Mouse (Mus musculus) Patski (cell line): ENCODE results near the gene Jmjd8. TPM values are rescaled to one million over a fixed set of nuclear protein-coding genes. Genes with fewer than 3 reads are reported as not detected.
A peak's percentile ranks its signal among the peaks of the same experiment; 100 is the strongest.
"Not testable (repeated sequence)": the region's sequence is repeated elsewhere in the genome, so short reads cannot be mapped to it uniquely, and the experiment has no call there.

Experiments
- ATAC-seq: fragments of 100-300 bp; one replicate; pipeline ENCODE4 v1.8.0; 2021
- CTCF ChIA-PET: fragments of 350-600 bp; sonication (Branson Sonifier 250); formaldehyde crosslinking; loops from one replicate; lab custom pipeline; 2022; ENCODE audit warnings: inconsistent platforms; lab: Charles Lee
- POLR2A ChIA-PET: fragments of 350-600 bp; sonication (Branson Sonifier 250); formaldehyde crosslinking; loops from one replicate; lab custom pipeline; 2022; ENCODE audit warnings: antibody characterized with exemption, inconsistent platforms; lab: Charles Lee
- DNase-seq: peaks from one replicate; pipeline ENCODE4 v3.0.0-alpha.2; 2011; ENCODE audit warnings: low read depth, low spot score
- H3K27me3 ChIP-seq: fragments of 371-371 bp; one replicate; pipeline ENCODE4 v1.5.1; 2021
- CTCF ChIP-seq: fragments of 100-300 bp; IDR thresholded peaks from one replicate; pipeline ENCODE4 v1.5.1; 2021
- in situ Hi-C: fragments of 300-500 bp; cut with MboI; formaldehyde crosslinking; loops from 3 replicates; pipeline ENCODE4 v1.11.1; 2018; ENCODE audit warnings: low pct_unique_long_range_greater_than_20kb, mixed read lengths
- polyA plus RNA-seq: library from polyadenylated mRNA; unstranded; gene quantifications from one replicate; pipeline ENCODE4 v1.2.3, GENCODE M21; 2021

Gene Jmjd8
- polyA plus RNA-seq, 1 experiment from 2014 or later, result 22.9 TPM

DNA sequence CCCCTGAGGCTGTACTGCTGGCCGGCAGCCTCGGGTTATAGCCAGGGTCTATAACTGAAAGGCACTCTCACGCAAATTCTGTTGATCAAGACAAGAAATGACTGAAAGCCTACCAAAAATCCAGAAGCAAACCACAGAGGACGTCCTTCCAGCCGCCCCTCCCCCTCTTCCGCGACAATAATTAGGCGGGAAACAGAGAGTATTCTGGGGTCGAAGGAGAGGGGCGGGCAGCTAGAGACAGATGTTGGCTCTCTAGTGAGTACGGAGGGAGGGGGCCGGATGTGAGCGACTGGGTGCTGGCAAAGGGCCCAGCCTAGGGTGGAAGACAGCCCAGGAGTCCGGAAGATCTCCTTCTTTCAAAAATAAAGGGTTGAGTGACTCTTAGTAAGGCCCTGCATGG, 36.1 kb upstream of the Jmjd8 start, which contains the start of gene Fam173a:
Gene Fam173a, minus strand, starts transcription at position 287 of the 400 bp plus-strand sequence.
- ChIA-PET POLR2A (interaction anchor here (0.8 kb wide), 1 partner anchor 15 kb away, joined by 3 read pairs; no protein-coding TSS in a partner anchor), CTCF (interaction anchor here (0.6 to 3.2 kb wide), 3 partner anchors 9 to 59 kb away, joined by 3 to 11 read pairs (median 3); no protein-coding TSS in a partner anchor)
- no peak for TF ChIP-seq CTCF
- in situ Hi-C loops, result no loop called here
- no peaks in the 10 kb centered on the region for H3K27me3 ChIP-seq
- DNase-seq (no peak), ATAC-seq (no peak)

- no peak for ATAC-seq
- in situ Hi-C loops, result no loop called here
- TF ChIP-seq CTCF, result no peak
- H3K27me3 ChIP-seq, result no peaks in the 10 kb centered on the region
- POLR2A ChIA-PET, result interaction anchor here (1.1 kb wide), 1 partner anchor 20 kb away, joined by 5 read pairs; the partner anchor contains the start of gene Narfl
- CTCF ChIA-PET, result interaction anchor here (1.7 kb wide), 1 partner anchor 9 kb away, joined by 4 read pairs; no protein-coding TSS in a partner anchor
- DNase-seq, result no peak
Measured at GRCm38 (mm10) chr17:25794197-25794596, 34.5 kb upstream of the Jmjd8 start.

DNA sequence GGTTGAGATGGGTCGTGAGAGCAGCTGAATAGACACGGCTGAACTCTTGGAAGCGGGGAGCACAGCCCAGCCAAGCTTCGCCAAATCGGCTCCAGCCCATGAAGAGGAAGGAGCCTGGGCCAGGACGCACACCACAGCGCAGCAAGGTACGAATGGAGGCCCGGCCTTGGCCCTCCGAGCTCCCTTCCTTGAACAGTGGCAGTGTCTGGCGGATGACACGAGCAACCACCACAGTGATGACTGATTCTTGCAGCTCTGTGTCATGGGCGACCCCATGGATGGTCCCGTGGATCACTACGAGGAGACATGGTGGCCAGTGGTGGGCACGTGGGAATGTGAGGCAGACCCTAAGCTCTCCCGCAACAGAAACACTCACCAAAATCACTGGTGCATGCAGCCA, 33.7 kb upstream of the Jmjd8 start:
- in situ Hi-C loops, result no loop called here
- H3K27me3 ChIP-seq, result no peaks in the 10 kb centered on the region
- TF ChIP-seq CTCF, result no peak
- POLR2A ChIA-PET, result interaction anchor here (1.1 kb wide), 1 partner anchor 21 kb away, joined by 5 read pairs; the partner anchor contains the start of gene Narfl
- DNase-seq (no peak), ATAC-seq (no peak)
- CTCF ChIA-PET, result interaction anchor here (1.7 kb wide), 1 partner anchor 10 kb away, joined by 4 read pairs; no protein-coding TSS in a partner anchor

DNA sequence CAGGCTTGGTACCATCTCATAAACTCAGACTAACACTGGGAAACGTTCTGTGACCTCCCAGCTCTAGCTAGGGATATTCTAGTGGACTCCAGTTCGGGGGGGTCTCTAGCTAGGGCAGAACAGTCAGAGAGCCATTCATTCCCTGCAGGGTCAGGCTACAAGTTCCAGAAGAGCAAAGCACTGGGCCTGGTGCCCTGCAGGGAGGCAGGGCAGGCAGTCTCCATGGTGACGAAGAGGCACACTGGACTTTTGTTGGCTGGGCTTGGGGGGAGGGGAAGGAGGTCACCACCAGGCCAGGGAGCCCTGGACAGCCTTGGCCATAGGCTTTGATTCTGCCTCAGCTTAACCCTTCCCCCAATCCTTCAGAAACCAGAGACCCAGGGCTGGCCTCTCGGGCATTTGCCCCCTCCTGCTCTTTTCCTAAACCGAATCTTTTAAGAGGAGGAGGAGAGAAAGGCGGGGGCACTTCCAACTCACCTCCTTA, 33.0 kb upstream of the Jmjd8 start, which contains the start of gene AC134908.4:
Gene AC134908.4, minus strand, starts transcription at position 51 of the 484 bp plus-strand sequence.
- POLR2A ChIA-PET, result no interaction called here
- in situ Hi-C loops, result no loop called here
- no peak for ATAC-seq
- CTCF ChIA-PET, result interaction anchor here (1.7 kb wide), 1 partner anchor 11 kb away, joined by 4 read pairs; no protein-coding TSS in a partner anchor
- DNase-seq, result no peak
- H3K27me3 ChIP-seq, result no peaks in the 10 kb centered on the region
- no peak for TF ChIP-seq CTCF

- ChIA-PET POLR2A (interaction anchor here (1.5 kb wide), 1 partner anchor 13 kb away, joined by 4 read pairs; the partner anchor contains the start of gene Fbxl16), CTCF (no interaction called here)
- TF ChIP-seq CTCF, result no peak
- in situ Hi-C loops, result no loop called here
- no peak for DNase-seq
- no peak for ATAC-seq
- H3K27me3 ChIP-seq, result no peaks in the 10 kb centered on the region
Measured at GRCm38 (mm10) chr17:25796211-25796771, 32.4 kb upstream of the Jmjd8 start.

GRCm38 (mm10) chr17:25796951-25797369, 31.7 kb upstream of the Jmjd8 start, which contains the start of gene Metrn:
TSS of gene Metrn (minus strand) at chr17:25797136.
- CTCF ChIA-PET, result interaction anchor here (0.7 kb wide), 1 partner anchor 23 kb away, joined by 3 read pairs; the partner anchor contains the start of gene Narfl
- TF ChIP-seq CTCF, result no peak
- no peak for DNase-seq
- in situ Hi-C loops, result no loop called here
- H3K27me3 ChIP-seq, result no peaks in the 10 kb centered on the region
- POLR2A ChIA-PET, result interaction anchor here (1.5 kb wide), 1 partner anchor 12 kb away, joined by 4 read pairs; the partner anchor contains the start of gene Fbxl16
- peak; percentile 84 for ATAC-seq

- ATAC-seq (peak; percentile 44), DNase-seq (no peak)
- in situ Hi-C loops, result loop anchor here (5.0 kb wide), 2 partner anchors 34 to 69 kb away; no protein-coding TSS in a partner anchor
- H3K27me3 ChIP-seq, result no peaks in the 10 kb centered on the region
- ChIA-PET POLR2A (interaction anchor here (0.7 kb wide), 1 partner anchor 403 kb away, joined by 3 read pairs; no protein-coding TSS in a partner anchor), CTCF (interaction anchor here (0.6 to 2.3 kb wide), 11 partner anchors 10 to 73 kb away, joined by 3 to 11 read pairs (median 6); partner anchors contain the start of genes Chtf18, Fam173a, Haghl and Narfl)
- TF ChIP-seq CTCF, result no peak
Measured at GRCm38 (mm10) chr17:25801029-25801428, 27.6 kb upstream of the Jmjd8 start.

DNA sequence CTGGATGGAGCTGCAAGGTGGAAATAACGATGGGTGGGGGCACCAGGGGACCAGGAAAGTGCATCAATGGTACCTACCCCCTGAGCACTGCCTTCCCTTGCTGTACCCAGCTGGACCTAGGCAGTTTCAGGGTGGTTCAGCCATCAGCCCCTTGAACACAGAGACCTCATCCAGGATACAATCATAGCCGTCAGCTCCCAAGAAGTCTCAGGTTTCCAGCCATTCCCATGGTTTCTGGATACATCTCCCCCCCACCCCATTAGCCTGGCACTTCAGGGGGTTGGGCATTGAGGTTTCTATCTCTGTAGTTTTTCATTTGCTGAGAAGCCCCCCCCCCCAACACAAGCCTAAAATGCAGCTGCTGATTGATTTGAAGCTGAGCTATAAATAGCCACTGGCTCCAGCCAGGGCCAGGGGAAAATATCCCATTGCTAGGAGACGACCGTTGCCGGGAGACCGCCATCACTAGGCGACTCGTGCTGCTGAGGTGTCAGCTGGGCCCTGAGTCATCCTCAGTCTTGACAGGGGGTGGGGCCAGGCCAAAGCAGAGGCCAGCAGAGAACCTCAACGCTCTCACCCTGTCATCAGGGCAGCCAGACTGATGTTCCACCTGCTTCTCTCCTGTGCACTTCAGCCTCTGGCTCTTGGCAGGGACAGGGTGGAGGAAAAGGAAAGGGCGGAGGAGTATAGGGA, 25.7 kb upstream of the Jmjd8 start:
- no peak for TF ChIP-seq CTCF
- no peaks in the 10 kb centered on the region for H3K27me3 ChIP-seq
- DNase-seq (no peak), ATAC-seq (peak; percentile 61)
- in situ Hi-C loops, result loop anchor here (5.0 kb wide), 2 partner anchors 36 to 71 kb away; no protein-coding TSS in a partner anchor
- CTCF ChIA-PET, result interaction anchor here (0.7 to 2.3 kb wide), 3 partner anchors 40 to 71 kb away, joined by 3 to 9 read pairs (median 4); no protein-coding TSS in a partner anchor
- POLR2A ChIA-PET, result interaction anchor here (0.6 to 1.5 kb wide), 5 partner anchors 11 to 230 kb away, joined by 3 to 7 read pairs (median 4); partner anchors contain the start of genes Narfl and Rhot2

- DNase-seq (no peak), ATAC-seq (no peak)
- H3K27me3 ChIP-seq, result peaks cover 11% of the 10 kb centered on the region
- in situ Hi-C loops, result no loop called here
- CTCF ChIA-PET, result no interaction called here
- no peak for TF ChIP-seq CTCF
- POLR2A ChIA-PET, result no interaction called here
Measured at GRCm38 (mm10) chr17:25806507-25806906, 22.2 kb upstream of the Jmjd8 start.

DNA sequence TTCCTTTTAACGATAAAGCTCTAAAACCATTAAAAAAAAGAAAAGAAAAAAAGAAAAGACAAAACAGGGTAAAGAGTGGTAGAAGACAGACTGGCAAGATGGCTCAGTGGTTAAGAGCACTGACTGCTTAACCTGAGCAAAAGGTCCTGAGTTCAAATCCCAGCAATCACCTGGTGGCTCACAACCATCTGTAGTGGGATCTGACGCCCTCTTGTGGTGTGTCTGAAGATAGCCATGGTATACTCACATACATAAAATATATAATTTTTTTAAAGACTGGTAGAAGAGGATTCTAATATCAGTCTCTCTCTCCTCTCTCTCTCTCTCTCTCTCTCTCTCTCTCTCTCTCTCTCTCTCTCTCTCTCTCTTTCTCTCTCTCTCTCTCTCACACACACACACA, 21.2 kb upstream of the Jmjd8 start:
- POLR2A ChIA-PET, CTCF ChIA-PET, DNase-seq, in situ Hi-C loops, ATAC-seq: not testable (repeated sequence)
- peaks cover 11% of the 10 kb centered on the region for H3K27me3 ChIP-seq
